In the genomic region with DNA sequence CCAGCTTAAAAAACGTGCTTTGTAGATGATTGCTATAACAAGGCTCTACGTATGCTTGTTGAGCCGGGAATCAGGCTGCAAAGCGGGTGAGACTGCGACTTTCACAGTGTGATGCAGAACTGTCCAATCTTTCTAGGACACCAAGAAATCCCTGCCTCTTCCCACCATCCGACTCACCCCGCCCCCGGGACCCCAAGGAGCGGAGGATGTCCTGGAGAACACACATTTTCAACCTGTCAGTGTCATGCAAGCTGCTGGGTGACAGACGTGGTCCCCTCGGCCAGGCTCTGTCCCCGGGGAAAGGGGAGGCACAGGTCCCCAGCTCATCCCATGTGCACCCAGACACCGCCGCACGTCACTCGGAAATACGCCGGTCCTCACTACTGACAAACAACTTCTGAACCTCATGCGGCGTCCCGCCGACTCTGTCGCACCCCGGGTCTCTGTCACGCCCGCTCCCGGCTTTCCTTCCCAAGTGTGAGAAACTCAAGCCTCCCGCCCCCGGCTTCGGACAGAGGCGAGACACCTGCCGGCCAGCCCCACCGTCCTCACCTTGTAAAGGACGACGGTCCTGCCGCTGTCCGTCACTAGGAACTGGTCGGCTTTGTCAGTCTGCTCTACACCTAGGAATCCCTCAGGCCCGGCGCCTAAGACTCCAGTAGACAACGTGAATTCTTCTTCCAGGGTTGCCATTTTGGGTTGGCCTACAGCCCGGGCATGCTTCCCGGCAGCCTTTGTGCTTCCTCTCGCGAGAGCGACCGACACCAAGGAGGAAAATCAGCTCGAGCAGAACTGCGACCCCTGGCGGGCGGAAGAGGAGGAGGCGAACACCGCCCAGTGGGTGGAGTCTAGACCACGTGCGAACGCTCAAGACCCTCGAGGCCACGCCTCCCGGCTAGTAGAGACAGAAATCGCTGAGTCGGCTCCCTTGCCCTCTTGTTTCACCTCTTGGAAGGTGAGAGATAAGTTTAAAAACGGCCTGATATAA, we compare ENCODE assay signal across 8 mouse cellular contexts. TPM values are rescaled to one million over a fixed set of nuclear protein-coding genes. Genes with fewer than 3 reads are reported as not detected.
DNase-seq lines count a peak whose midpoint lies in the region; ATAC-seq and TF ChIP-seq lines count a peak whose summit lies in the region.

A gene (minus strand): TSS at position 817 of the 988 bp plus-strand sequence.

- DNase-seq in A20 (ENCODE audit: low read depth, low spot score) = peak; percentile 99
- DNase-seq in heart, adult 9 months (ENCODE audit: low spot score in 2 of 2) = peak; percentile 96 to 99
- peak; percentile 96 to 98 for DNase-seq in monocyte, adult 2 months (ENCODE audit: low read depth in 1 of 2, low spot score in 2 of 2)
- DNase-seq in spleen, postnatal 36 days (ENCODE audit: low spot score in 2 of 2) = peak; percentile 97 to 98

- H3K4me2 ChIP-seq in kidney, embryonic 14.5 days (replicated peaks; ENCODE audit: low read depth, low read length) = peak within 1 kb of the TSS; percentile 56
- H3K4me2 ChIP-seq in limb, embryonic 15.5 days = peak within 1 kb of the TSS; percentile 84

- H3K9ac ChIP-seq in kidney, embryonic 14.5 days (ENCODE audit: low read depth, low read length) = peak within 1 kb of the TSS; percentile 82
- peak within 1 kb of the TSS; percentile 89 for H3K9ac ChIP-seq in limb, embryonic 15.5 days

- H3K27me3 ChIP-seq in kidney, embryonic 14.5 days (ENCODE audit: control insufficient read depth, insufficient read depth, low read length) = no peaks in the 10 kb centered on the region
- H3K27me3 ChIP-seq in limb, embryonic 15.5 days = no peaks in the 10 kb centered on the region

- H3K36me3 ChIP-seq in kidney, embryonic 14.5 days (ENCODE audit: control insufficient read depth, insufficient read depth, low read length) = peaks cover 25% of the 10 kb centered on the region
- peaks cover 23% of the 10 kb centered on the region for H3K36me3 ChIP-seq in limb, embryonic 15.5 days

- H3K9me3 ChIP-seq in kidney, embryonic 14.5 days (ENCODE audit: control insufficient read depth, low read length) = no peaks in the 10 kb centered on the region
- H3K9me3 ChIP-seq in limb, embryonic 15.5 days = no peaks in the 10 kb centered on the region

- TF ChIP-seq POLR2A in bone marrow macrophage, adult 2 months (IDR thresholded peaks at IDR 0.05; ENCODE audit: borderline replicate concordance, low read depth, low read length) = no peak
- peak; percentile 84 for TF ChIP-seq POLR2A in embryonic fibroblast, embryonic 13.5 days (IDR thresholded peaks at IDR 0.05; ENCODE audit: low read depth, low read length)

- peaks cover 3% of the 10 kb centered on the region; the same call in 1 of the 2 replicates for H3K4me1 ChIP-seq in bone marrow macrophage, adult 2 months (ENCODE audit: control insufficient read depth, insufficient read depth, low read length)
- no peaks in the 10 kb centered on the region for H3K4me1 ChIP-seq in embryonic fibroblast, embryonic 13.5 days (ENCODE audit: control insufficient read depth, insufficient read depth, low read length)
- peaks cover 5% of the 10 kb centered on the region; the same call in 1 of the 2 replicates for H3K4me1 ChIP-seq in kidney, embryonic 14.5 days (ENCODE audit: control insufficient read depth, insufficient read depth, low read length)
- H3K4me1 ChIP-seq in limb, embryonic 15.5 days = peaks cover 7% of the 10 kb centered on the region

- ATAC-seq in kidney, embryonic 14.5 days (ENCODE audit: low FRiP score, low TSS enrichment) = peak; percentile 94
- ATAC-seq in limb, embryonic 15.5 days (ENCODE audit: insufficient number of reproducible peaks, low FRiP score, low TSS enrichment, low read depth) = peak; percentile 92

- peak within 1 kb of the TSS; percentile 31 for H3K27ac ChIP-seq in bone marrow macrophage, adult 2 months (ENCODE audit: insufficient read depth, low read depth, low read length)
- H3K27ac ChIP-seq in embryonic fibroblast, embryonic 13.5 days (ENCODE audit: insufficient read depth, low read length) = no peak within 1 kb of the TSS
- H3K27ac ChIP-seq in kidney, embryonic 14.5 days (ENCODE audit: low read depth, low read length) = peak within 1 kb of the TSS; percentile 62; the same call in 1 of the 2 replicates
- peak within 1 kb of the TSS; percentile 75 for H3K27ac ChIP-seq in limb, embryonic 15.5 days

- WGBS in kidney, embryonic 14.5 days = under 1% methylated on average over 62 of the region's 62 CpGs
- under 1% methylated on average over 62 of the region's 62 CpGs for WGBS in limb, embryonic 15.5 days

- TF ChIP-seq CTCF in bone marrow macrophage, adult 2 months (IDR thresholded peaks at IDR 0.05; ENCODE audit: low read depth, low read length) = no peak; the same call in 1 of the 2 replicates
- peak; percentile 89 for TF ChIP-seq CTCF in embryonic fibroblast, embryonic 13.5 days (IDR thresholded peaks at IDR 0.05; ENCODE audit: borderline replicate concordance, insufficient read depth, low read length)

- H3K4me3 ChIP-seq in bone marrow macrophage, adult 2 months (ENCODE audit: insufficient read depth, low read length) = peak within 1 kb of the TSS; percentile 68
- H3K4me3 ChIP-seq in embryonic fibroblast, embryonic 13.5 days (ENCODE audit: insufficient read depth, low read length) = peak within 1 kb of the TSS; percentile 89
- H3K4me3 ChIP-seq in kidney, embryonic 14.5 days (ENCODE audit: low read length) = peak within 1 kb of the TSS; percentile 92
- peak within 1 kb of the TSS; percentile 93 for H3K4me3 ChIP-seq in limb, embryonic 15.5 days

RNA-seq across cellular contexts. Expression of the gene that starts here (rescaled TPM):
- polyA plus RNA-seq in bone marrow macrophage, adult 2 months (2012; ENCODE audit: insufficient read depth, insufficient read length, missing spikeins) = 18.4 and 24.1 TPM in 2 replicates
- polyA plus RNA-seq in embryonic fibroblast, embryonic 13.5 days (2011; ENCODE audit: insufficient read length, low read depth, missing spikeins) = 34.8 and 40.6 TPM in 2 replicates
- 53.7 and 70.4 TPM in 2 replicates for polyA plus RNA-seq in kidney, embryonic 14.5 days (2014; fragmentation: Nextera tagmentation; extraction: Ambion mirVana)
- polyA plus RNA-seq in limb, embryonic 15.5 days (2015; fragmentation: Nextera tagmentation; extraction: Ambion mirVana) = 45.0 and 47.5 TPM in 2 replicates
